Mouse (Mus musculus): ENCODE measurements around the gene Vmn1r13. TPM values are rescaled to one million over a fixed set of nuclear protein-coding genes. Genes with fewer than 3 reads are reported as not detected.

Vmn1r13 gene
- not detected for polyA plus RNA-seq (2014; fragmentation: Illumina TruSeq; extraction: RNeasy Lipid Tissue Mini Kit (QIAGEN cat#74804); ENCODE audit: insufficient read depth, low read depth, low replicate concordance)

GRCm38 (mm10) chr6:57202990-57203389 lies at the start of gene Vmn1r13:
Gene Vmn1r13, plus strand, starts transcription at chr6:57203290.

GRCm38 (mm10) chr6:57156619-57157018 lies 46.5 kb upstream of the Vmn1r13 start, which contains the start of gene Vmn1r12:
Gene Vmn1r12, plus strand, starts transcription at chr6:57156919.

GRCm38 (mm10) chr6:57231386-57231785 lies 28.3 kb downstream of the Vmn1r13 start, which contains the start of gene Vmn1r14:
Gene Vmn1r14, plus strand, starts transcription at chr6:57231686.

GRCm38 (mm10) chr6:57257652-57258051 lies 54.6 kb downstream of the Vmn1r13 start, which contains the start of gene Vmn1r15:
Gene Vmn1r15, plus strand, starts transcription at chr6:57257952.

Other genes starting within 250 kb of the Vmn1r13 start
- not detected for gene Vmn1r5, start 233.0 kb upstream of the Vmn1r13 start, polyA plus RNA-seq (2014; fragmentation: Illumina TruSeq; extraction: RNeasy Lipid Tissue Mini Kit (QIAGEN cat#74804); ENCODE audit: insufficient read depth, low read depth, low replicate concordance)
- not detected for gene Vmn1r6, start 206.0 kb upstream of the Vmn1r13 start, polyA plus RNA-seq (2014; fragmentation: Illumina TruSeq; extraction: RNeasy Lipid Tissue Mini Kit (QIAGEN cat#74804); ENCODE audit: insufficient read depth, low read depth, low replicate concordance)
- not detected for gene Vmn1r7, start 178.0 kb upstream of the Vmn1r13 start, polyA plus RNA-seq (2014; fragmentation: Illumina TruSeq; extraction: RNeasy Lipid Tissue Mini Kit (QIAGEN cat#74804); ENCODE audit: insufficient read depth, low read depth, low replicate concordance)
- not detected for gene Vmn1r8, start 171.0 kb upstream of the Vmn1r13 start, polyA plus RNA-seq (2014; fragmentation: Illumina TruSeq; extraction: RNeasy Lipid Tissue Mini Kit (QIAGEN cat#74804); ENCODE audit: insufficient read depth, low read depth, low replicate concordance)
- not detected for gene Vmn1r9, start 136.5 kb upstream of the Vmn1r13 start, polyA plus RNA-seq (2014; fragmentation: Illumina TruSeq; extraction: RNeasy Lipid Tissue Mini Kit (QIAGEN cat#74804); ENCODE audit: insufficient read depth, low read depth, low replicate concordance)
- gene Vmn1r10, start 93.8 kb upstream of the Vmn1r13 start, polyA plus RNA-seq (2014; fragmentation: Illumina TruSeq; extraction: RNeasy Lipid Tissue Mini Kit (QIAGEN cat#74804); ENCODE audit: insufficient read depth, low read depth, low replicate concordance), result not detected
- gene Vmn1r11, start 69.8 kb upstream of the Vmn1r13 start, polyA plus RNA-seq (2014; fragmentation: Illumina TruSeq; extraction: RNeasy Lipid Tissue Mini Kit (QIAGEN cat#74804); ENCODE audit: insufficient read depth, low read depth, low replicate concordance), result not detected
- not detected for gene Vmn1r12, start 46.4 kb upstream of the Vmn1r13 start, polyA plus RNA-seq (2014; fragmentation: Illumina TruSeq; extraction: RNeasy Lipid Tissue Mini Kit (QIAGEN cat#74804); ENCODE audit: insufficient read depth, low read depth, low replicate concordance)
- gene Vmn1r14, start 28.4 kb downstream of the Vmn1r13 start, polyA plus RNA-seq (2014; fragmentation: Illumina TruSeq; extraction: RNeasy Lipid Tissue Mini Kit (QIAGEN cat#74804); ENCODE audit: insufficient read depth, low read depth, low replicate concordance), result not detected
- gene Vmn1r15, start 54.7 kb downstream of the Vmn1r13 start, polyA plus RNA-seq (2014; fragmentation: Illumina TruSeq; extraction: RNeasy Lipid Tissue Mini Kit (QIAGEN cat#74804); ENCODE audit: insufficient read depth, low read depth, low replicate concordance), result not detected
- gene Vmn1r16, start 126.2 kb downstream of the Vmn1r13 start, polyA plus RNA-seq (2014; fragmentation: Illumina TruSeq; extraction: RNeasy Lipid Tissue Mini Kit (QIAGEN cat#74804); ENCODE audit: insufficient read depth, low read depth, low replicate concordance), result not detected
- gene Vmn1r17, start 160.4 kb downstream of the Vmn1r13 start, polyA plus RNA-seq (2014; fragmentation: Illumina TruSeq; extraction: RNeasy Lipid Tissue Mini Kit (QIAGEN cat#74804); ENCODE audit: insufficient read depth, low read depth, low replicate concordance), result not detected
- not detected for gene Vmn1r18, start 192.5 kb downstream of the Vmn1r13 start, polyA plus RNA-seq (2014; fragmentation: Illumina TruSeq; extraction: RNeasy Lipid Tissue Mini Kit (QIAGEN cat#74804); ENCODE audit: insufficient read depth, low read depth, low replicate concordance)
- not detected for gene Vmn1r19, start 200.5 kb downstream of the Vmn1r13 start, polyA plus RNA-seq (2014; fragmentation: Illumina TruSeq; extraction: RNeasy Lipid Tissue Mini Kit (QIAGEN cat#74804); ENCODE audit: insufficient read depth, low read depth, low replicate concordance)
- gene Vmn1r20, start 225.6 kb downstream of the Vmn1r13 start, polyA plus RNA-seq (2014; fragmentation: Illumina TruSeq; extraction: RNeasy Lipid Tissue Mini Kit (QIAGEN cat#74804); ENCODE audit: insufficient read depth, low read depth, low replicate concordance), result not detected